Mouse (Mus musculus) MEL (cell line): Measurements from ENCODE around the gene Higd1b. TPM values are rescaled to one million over a fixed set of nuclear protein-coding genes. Genes with fewer than 3 reads are reported as not detected.

Experiments used
- DNase-seq: peaks from one replicate; pipeline ENCODE4 v3.0.0; 2011; ENCODE audit warnings: low read depth, low spot score
- H3K27ac ChIP-seq: 2 replicates; pipeline ENCODE4 v1.5.1; 2012; ENCODE audit warnings: low read depth, mild to moderate bottlenecking, control low read depth, low read length, moderate library complexity; ENCODE audit not compliant: control insufficient read depth
- H3K27me3 ChIP-seq, 2 experiments: fragments of 150-350 bp in 1 of 2; sonication (generic) in 1 of 2; 2 replicates each; pipeline ENCODE4 v1.6.1; 2012; ENCODE audit warnings: low read length in 2 of 2, mild to moderate bottlenecking in 2 of 2, improper control_type of control experiment in 1 of 2, moderate library complexity in 1 of 2; ENCODE audit not compliant: insufficient read depth in 2 of 2, control insufficient read depth in 1 of 2
- H3K36me3 ChIP-seq, 2 experiments: 2 replicates each; pipeline ENCODE4 v1.6.1; 2012 to 2014; ENCODE audit warnings: low read length in 2 of 2, improper control_type of control experiment in 1 of 2, inconsistent platforms in 1 of 2, mild to moderate bottlenecking in 1 of 2; ENCODE audit not compliant: insufficient read depth in 2 of 2, control insufficient read depth in 1 of 2
- H3K4me1 ChIP-seq, 2 experiments: fragments of 150-350 bp in 1 of 2; sonication (generic) in 1 of 2; 2 replicates each; pipeline ENCODE4 v1.6.1; 2012; ENCODE audit warnings: low read length in 2 of 2, improper control_type of control experiment in 1 of 2, mild to moderate bottlenecking in 1 of 2; ENCODE audit not compliant: insufficient read depth in 2 of 2, control insufficient read depth in 1 of 2
- H3K4me3 ChIP-seq, 2 experiments: fragments of 150-350 bp in 1 of 2; sonication (generic) in 1 of 2; 2 replicates each; pipeline ENCODE4 v1.5.1; 2012; ENCODE audit warnings: low read depth in 2 of 2, low read length in 2 of 2, mild to moderate bottlenecking in 2 of 2, moderate library complexity in 2 of 2, control low read depth in 1 of 2, improper control_type of control experiment in 1 of 2; ENCODE audit not compliant: control insufficient read depth in 1 of 2, insufficient read depth in 1 of 2
- H3K79me2 ChIP-seq: 2 replicates; pipeline ENCODE4 v1.6.1; 2012; ENCODE audit warnings: mild to moderate bottlenecking, low read length, moderate library complexity; ENCODE audit not compliant: control insufficient read depth, poor library complexity, insufficient read depth
- H3K9ac ChIP-seq: 2 replicates; pipeline ENCODE4 v1.6.1; 2012; ENCODE audit warnings: low read depth, mild to moderate bottlenecking, control low read depth, low read length, moderate library complexity; ENCODE audit not compliant: control insufficient read depth, poor library complexity, severe bottlenecking
- H3K9me3 ChIP-seq: fragments of 150-350 bp; sonication (generic); replicated peaks from 2 replicates; pipeline ENCODE4 v1.6.1; 2012; ENCODE audit warnings: mild to moderate bottlenecking, low read length, improper control_type of control experiment, moderate library complexity; ENCODE audit not compliant: insufficient read depth
- CHD1 ChIP-seq: IDR thresholded peaks from 2 replicates; pipeline ENCODE4 v1.6.1; 2012; ENCODE audit warnings: low read depth, mild to moderate bottlenecking, inconsistent platforms, low read length, improper control_type of control experiment
- GABPA ChIP-seq: IDR thresholded peaks from 2 replicates; pipeline ENCODE4 v1.6.1; 2012; ENCODE audit warnings: low read depth, mild to moderate bottlenecking, inconsistent platforms, low read length, improper control_type of control experiment, moderate library complexity
- GATA1 ChIP-seq: IDR thresholded peaks from 2 replicates; pipeline ENCODE4 v1.6.1; 2011; ENCODE audit warnings: low read depth, low read length, improper control_type of control experiment
- HCFC1 ChIP-seq: IDR thresholded peaks from 2 replicates; pipeline ENCODE4 v1.6.1; 2012; ENCODE audit warnings: low read depth, mild to moderate bottlenecking, inconsistent platforms, low read length, improper control_type of control experiment, moderate library complexity
- KAT2A ChIP-seq: conservative IDR thresholded peaks from 2 replicates; pipeline ENCODE4 v1.6.1; 2012; ENCODE audit warnings: low read depth, low read length, improper control_type of control experiment, inconsistent platforms
- MAX ChIP-seq: IDR thresholded peaks from 2 replicates; pipeline ENCODE4 v1.6.1; 2011; ENCODE audit warnings: low read length, improper control_type of control experiment
- MEF2A ChIP-seq: IDR thresholded peaks from 2 replicates; pipeline ENCODE4 v1.6.1; 2014; ENCODE audit warnings: low read depth, mild to moderate bottlenecking, inconsistent platforms, low read length, improper control_type of control experiment; ENCODE audit not compliant: poor library complexity, insufficient replicate concordance, severe bottlenecking; ENCODE audit errors: extremely low read depth
- NRF1 ChIP-seq: IDR thresholded peaks from 2 replicates; pipeline ENCODE4 v1.6.1; 2014; ENCODE audit warnings: low read depth, mild to moderate bottlenecking, inconsistent platforms, low read length, improper control_type of control experiment, moderate library complexity; ENCODE audit not compliant: poor library complexity, insufficient read depth, severe bottlenecking
- POLR2A ChIP-seq, 2 experiments: IDR thresholded peaks; 2 replicates each; pipeline ENCODE4 v1.6.1; 2011 to 2012; ENCODE audit warnings: low read length in 2 of 2, mild to moderate bottlenecking in 2 of 2, control low read depth in 1 of 2, improper control_type of control experiment in 1 of 2, low read depth in 1 of 2, moderate library complexity in 1 of 2; ENCODE audit not compliant: control insufficient read depth in 1 of 2, insufficient read depth in 1 of 2, poor library complexity in 1 of 2
- POLR2AphosphoS2 ChIP-seq: IDR thresholded peaks from 2 replicates; pipeline ENCODE4 v1.6.1; 2011; ENCODE audit warnings: low read length, improper control_type of control experiment
- POLR2AphosphoS5 ChIP-seq: IDR thresholded peaks from 2 replicates; pipeline ENCODE4 v1.6.1; 2012; ENCODE audit warnings: low read depth, borderline replicate concordance, mild to moderate bottlenecking, inconsistent platforms, low read length, moderate library complexity, mixed read lengths
- RAD21 ChIP-seq: IDR thresholded peaks from 2 replicates; pipeline ENCODE4 v1.6.1; 2011; ENCODE audit warnings: mild to moderate bottlenecking, low read depth, low read length, improper control_type of control experiment
- SIN3A ChIP-seq: IDR thresholded peaks from 2 replicates; pipeline ENCODE4 v1.6.1; 2012; ENCODE audit warnings: low read length, improper control_type of control experiment, inconsistent platforms
- USF1 ChIP-seq: IDR thresholded peaks from 2 replicates; pipeline ENCODE4 v1.6.1; 2014; ENCODE audit warnings: low read depth, mild to moderate bottlenecking, inconsistent platforms, low read length, improper control_type of control experiment, moderate library complexity
- USF2 ChIP-seq, 2 experiments: IDR thresholded peaks; 2 replicates each; pipeline ENCODE4 v1.6.1; 2011 to 2012; ENCODE audit warnings: improper control_type of control experiment in 2 of 2, low read length in 2 of 2, borderline replicate concordance in 1 of 2, inconsistent platforms in 1 of 2, low read depth in 1 of 2, mild to moderate bottlenecking in 1 of 2; ENCODE audit not compliant: insufficient read depth in 1 of 2
- ZC3H11A ChIP-seq: IDR thresholded peaks from 2 replicates; pipeline ENCODE4 v1.6.1; 2012; ENCODE audit warnings: low read depth, mild to moderate bottlenecking, inconsistent platforms, low read length, improper control_type of control experiment
- ZMIZ1 ChIP-seq: IDR thresholded peaks from 2 replicates; pipeline ENCODE4 v1.6.1; 2012; ENCODE audit warnings: low read depth, mild to moderate bottlenecking, inconsistent platforms, low read length, improper control_type of control experiment, moderate library complexity
- ZNF384 ChIP-seq: IDR thresholded peaks from 2 replicates; pipeline ENCODE4 v1.6.1; 2012; ENCODE audit warnings: low read depth, mild to moderate bottlenecking, inconsistent platforms, low read length, improper control_type of control experiment
- polyA plus RNA-seq, 2 experiments: library from polyadenylated mRNA; stranded (reverse) in 1 of 2; unstranded in 1 of 2; fragments of >175 nt in 1 of 2; fragments of >200 nt in 1 of 2; gene quantifications; 2 replicates each; pipeline versions ENCODE4 v1.2.1 to v1.2.4; 2012; ENCODE audit warnings: low replicate concordance in 2 of 2, low read depth in 1 of 2; ENCODE audit not compliant: insufficient read length in 2 of 2, insufficient read depth in 1 of 2, missing spikeins in 1 of 2
- total RNA-seq: library from RNA; depleted of rRNA; stranded (reverse); fragments of 300-350 nt; gene quantifications from 2 replicates; pipeline ENCODE4 v1.2.3, GENCODE M21; 2012

The Higd1b gene
- total and polyA plus RNA-seq, 3 experiments = not detected

DNA sequence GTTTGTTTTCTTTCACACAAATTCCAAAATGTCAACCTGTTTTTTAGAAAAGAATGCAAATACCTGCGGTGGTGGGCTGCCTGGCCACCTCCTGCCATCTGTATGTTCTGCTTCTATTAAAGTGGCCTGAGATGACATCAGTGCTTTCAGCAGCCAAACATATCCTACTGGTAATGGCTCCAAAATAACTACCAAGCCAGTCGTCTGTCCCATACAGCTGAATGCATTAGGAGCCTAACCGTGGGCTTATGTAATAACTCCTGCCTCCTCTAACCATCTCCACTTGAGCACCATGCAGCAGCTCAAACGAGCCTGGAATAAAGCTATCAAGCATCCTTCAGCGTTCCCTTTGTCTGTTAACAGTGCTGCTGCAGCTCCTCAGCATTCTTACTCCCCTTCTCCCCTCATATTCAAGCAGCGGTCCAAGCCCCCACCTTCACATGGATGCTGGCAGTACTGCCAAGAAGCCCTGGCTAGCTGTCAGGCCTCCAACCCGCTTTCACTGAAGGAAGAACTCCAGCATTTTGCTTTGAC, 39.2 kb downstream of the Higd1b start:
- Histone ChIP-seq H3K27ac (no peak overlapping the region), H3K27me3 (no peaks in the 10 kb centered on the region), H3K79me2 (peaks cover 19% of the 10 kb centered on the region), H3K4me3 (no peak overlapping the region), H3K4me1 (peaks cover 0 to 6% of the 10 kb centered on the region in 2 experiments; a peak in 1 of 4 replicates), H3K36me3 (peaks cover 8 to 21% of the 10 kb centered on the region in 2 experiments), H3K9me3 (no peaks in the 10 kb centered on the region), H3K9ac (no peak overlapping the region)
- TF ChIP-seq ZNF384 (no peak), NRF1 (no peak), CHD1 (no peak), POLR2AphosphoS2 (no peak), ZC3H11A (no peak), GATA1 (no peak), GABPA (no peak), USF2 (IDR thresholded peaks at IDR 0.05; ENCODE audit: borderline replicate concordance in 1 of 2, insufficient read depth in 1 of 2, low read depth in 1 of 2, low read length in 2 of 2) (no peak), HCFC1 (no peak), KAT2A (no peak), MAX (no peak), ZMIZ1 (no peak), POLR2A (IDR thresholded peaks at IDR 0.05; ENCODE audit: control insufficient read depth in 1 of 2, insufficient read depth in 1 of 2, low read depth in 1 of 2, low read length in 2 of 2, poor library complexity in 1 of 2) (no peak), MEF2A (no peak), SIN3A (no peak), USF1 (no peak), RAD21 (no peak)
- DNase-seq = no peak

DNA sequence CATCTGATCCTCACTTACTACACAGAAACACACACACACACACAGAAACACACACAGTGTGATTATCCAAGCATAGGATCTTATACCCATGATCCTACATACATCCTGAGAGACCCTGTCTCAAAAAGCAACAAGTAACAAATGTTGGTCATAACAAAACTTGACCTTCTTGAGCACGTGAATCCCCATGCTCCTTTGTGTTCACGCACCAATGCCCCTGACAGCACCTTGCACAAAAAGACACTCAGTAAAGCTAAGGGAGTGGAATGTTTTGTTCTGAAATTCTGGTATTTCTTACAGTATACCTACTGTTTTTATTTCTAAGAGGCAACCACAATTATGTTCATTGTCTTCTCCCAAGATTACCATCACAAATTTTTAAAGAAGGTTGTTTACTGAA, 43.9 kb downstream of the Higd1b start:
- peaks cover 14 to 19% of the 10 kb centered on the region in 2 experiments for H3K36me3 ChIP-seq
- TF ChIP-seq POLR2AphosphoS5 = no peak
- no peak for TF ChIP-seq MAX
- TF ChIP-seq, all 39 proteins: peak for 0
- Histone ChIP-seq H3K9ac (peak overlapping the region; percentile 89), H3K27me3 (no peaks in the 10 kb centered on the region), H3K4me3 (peak overlapping the region in 1 of 2 experiments; percentile 55; a peak in 2 of 4 replicates), H3K4me1 (peaks cover 0 to 17% of the 10 kb centered on the region in 2 experiments; a peak in 3 of 4 replicates), H3K79me2 (peaks cover 25% of the 10 kb centered on the region), H3K27ac (no peak overlapping the region), H3K9me3 (no peaks in the 10 kb centered on the region)
- DNase-seq = no peak
